Mouse (Mus musculus) kidney, adult 2 months (tissue): ENCODE results near the gene Trim31. TPM values are rescaled to one million over a fixed set of nuclear protein-coding genes. Genes with fewer than 3 reads are reported as not detected.
A peak's percentile ranks its signal among the peaks of the same experiment; 100 is the strongest.

ENCODE experiments used
- DNase-seq: peaks from one replicate; pipeline ENCODE4 v3.0.0; 2021
- H3K27ac ChIP-seq: fragments of 200-500 bp; 2 replicates; pipeline ENCODE4 v1.5.1; 2012; ENCODE audit warnings: low read depth, low read length, control low read depth, inconsistent platforms; ENCODE audit not compliant: insufficient read depth
- H3K27me3 ChIP-seq: fragments of 200-500 bp; replicated peaks from 2 replicates; pipeline ENCODE4 v1.6.1; 2012; ENCODE audit warnings: mild to moderate bottlenecking, moderate library complexity, low read length, inconsistent platforms; ENCODE audit not compliant: control insufficient read depth, insufficient read depth
- H3K36me3 ChIP-seq: fragments of 200-500 bp; 2 replicates; pipeline ENCODE4 v1.6.1; 2012; ENCODE audit warnings: mild to moderate bottlenecking, moderate library complexity, low read length, inconsistent platforms; ENCODE audit not compliant: control insufficient read depth, insufficient read depth
- H3K4me1 ChIP-seq: fragments of 200-500 bp; 2 replicates; pipeline ENCODE4 v1.6.1; 2011; ENCODE audit warnings: low read length; ENCODE audit not compliant: control insufficient read depth, insufficient read depth
- H3K4me3 ChIP-seq: fragments of 200-500 bp; 2 replicates; pipeline ENCODE4 v1.5.1; 2011; ENCODE audit warnings: mild to moderate bottlenecking, low read depth, low read length, control low read depth; ENCODE audit not compliant: insufficient read depth
- CTCF ChIP-seq: fragments of 200-500 bp; conservative IDR thresholded peaks from 2 replicates; pipeline ENCODE4 v1.5.1; 2011; ENCODE audit warnings: low read depth, mild to moderate bottlenecking, control low read depth, low read length, moderate library complexity, mixed read lengths; ENCODE audit not compliant: insufficient read depth, insufficient read length
- POLR2A ChIP-seq: fragments of 200-500 bp; IDR thresholded peaks from one replicate; pipeline ENCODE4 v1.6.1; 2011; ENCODE audit warnings: low read depth, low read length, control low read depth
- WGBS: fragments of 180-500 bp; shearing (Covaris S2); methylation state at CpG from one replicate; pipeline ENCODE4 v1.1.7; 2018; 5-methylcytosine and 5-hydroxymethylcytosine counted together
- polyA plus RNA-seq: library from polyadenylated mRNA; depleted of rRNA; stranded (reverse); fragments of >200 nt; gene quantifications from 2 replicates; pipeline ENCODE4 v1.2.3, GENCODE M21; 2012

Gene Trim31
- polyA plus RNA-seq, 1 experiment, result not detected

GRCm38 (mm10) chr17:36914108-36914507 lies 16.2 kb downstream of the Trim31 start:
- Histone ChIP-seq H3K27me3 (no peaks in the 10 kb centered on the region), H3K36me3 (no peaks in the 10 kb centered on the region), H3K27ac (no peak overlapping the region), H3K4me3 (no peak overlapping the region), H3K4me1 (no peaks in the 10 kb centered on the region)
- peak; percentile 79 for DNase-seq
- 4% methylated on average over 2 of the region's 2 CpGs for WGBS
- TF ChIP-seq CTCF, result peak; percentile 62
- TF ChIP-seq POLR2A, result no peak

- peak; percentile 60 for DNase-seq
- Histone ChIP-seq H3K36me3 (no peaks in the 10 kb centered on the region), H3K27me3 (no peaks in the 10 kb centered on the region), H3K27ac (no peak overlapping the region), H3K4me1 (no peaks in the 10 kb centered on the region), H3K4me3 (no peak overlapping the region)
- TF ChIP-seq CTCF (peak; percentile 89), POLR2A (no peak)
- 12% methylated on average over 9 of the region's 9 CpGs for WGBS
These were observed 17.2 kb downstream of the Trim31 start for GRCm38 (mm10) chr17:36915076-36915475.

GRCm38 (mm10) chr17:36920239-36920638 lies 22.3 kb downstream of the Trim31 start:
- TF ChIP-seq CTCF (no peak), POLR2A (no peak)
- DNase-seq, result peak; percentile 8
- WGBS, result 41% methylated on average over 15 of the region's 15 CpGs
- Histone ChIP-seq H3K4me3 (no peak overlapping the region), H3K36me3 (no peaks in the 10 kb centered on the region), H3K27me3 (no peaks in the 10 kb centered on the region), H3K27ac (no peak overlapping the region), H3K4me1 (no peaks in the 10 kb centered on the region)

- Histone ChIP-seq H3K4me3 (no peak overlapping the region), H3K4me1 (no peaks in the 10 kb centered on the region), H3K27me3 (no peaks in the 10 kb centered on the region), H3K36me3 (no peaks in the 10 kb centered on the region), H3K27ac (no peak overlapping the region)
- no peak for TF ChIP-seq CTCF
- 73% methylated on average over 4 of the region's 4 CpGs for WGBS
- no peak for DNase-seq
These were observed 24.8 kb downstream of the Trim31 start for GRCm38 (mm10) chr17:36922715-36923114.

GRCm38 (mm10) chr17:36923491-36923890 lies 25.6 kb downstream of the Trim31 start:
- no peak for TF ChIP-seq POLR2A
- no peak for TF ChIP-seq CTCF
- no peak overlapping the region for H3K4me3 ChIP-seq
- no peaks in the 10 kb centered on the region for H3K4me1 ChIP-seq
- H3K36me3 ChIP-seq, result no peaks in the 10 kb centered on the region
- no peak for DNase-seq
- no peaks in the 10 kb centered on the region for H3K27me3 ChIP-seq
- 55% methylated on average over 4 of the region's 4 CpGs for WGBS
- H3K27ac ChIP-seq, result no peak overlapping the region

- TF ChIP-seq POLR2A (no peak), CTCF (no peak)
- H3K4me1 ChIP-seq, result 0 out of 2 replicates have a peak, but pooled peaks cover 2% of the 10 kb centered on the region
- H3K27ac ChIP-seq, result no peak overlapping the region
- no peaks in the 10 kb centered on the region for H3K27me3 ChIP-seq
- H3K36me3 ChIP-seq, result no peaks in the 10 kb centered on the region
- no peak overlapping the region for H3K4me3 ChIP-seq
- 55% methylated on average over 10 of the region's 10 CpGs for WGBS
- DNase-seq, result no peak
These were observed 29.7 kb downstream of the Trim31 start for GRCm38 (mm10) chr17:36927496-36928120.

- DNase-seq, result no peak
- Histone ChIP-seq H3K4me3 (no peak overlapping the region), H3K27me3 (no peaks in the 10 kb centered on the region), H3K36me3 (no peaks in the 10 kb centered on the region), H3K27ac (no peak overlapping the region), H3K4me1 (0 out of 2 replicates have a peak, but pooled peaks cover 2% of the 10 kb centered on the region)
- WGBS, result 72% methylated on average over 12 of the region's 12 CpGs
- no peak for TF ChIP-seq POLR2A
- TF ChIP-seq CTCF, result no peak
These were observed 31.5 kb downstream of the Trim31 start for GRCm38 (mm10) chr17:36929236-36929932.
